Mouse (Mus musculus) megakaryocyte, adult 5-6 weeks (primary cell): ENCODE results near the gene Ubxn11. TPM values are rescaled to one million over a fixed set of nuclear protein-coding genes. Genes with fewer than 3 reads are reported as not detected.

Source experiments
- total RNA-seq, 2 experiments: library from RNA; stranded (forward) in 1 of 2; stranded (reverse) in 1 of 2; fragments of 153-499, 151-499 nt in 1 of 2; fragments of 221-1000, 200-1000 nt in 1 of 2; gene quantifications; 2 replicates each; pipeline versions ENCODE4 v1.2.3 to v1.2.4; 2015 to 2017

Gene Ubxn11
- total RNA-seq, 2 experiments from 2014 or later, result 0.89 to 1.7 TPM

Other genes starting within 250 kb of the Ubxn11 start
- 109 and 112 TPM in 2 replicates for gene Rps6ka1, start 214.8 kb upstream of the Ubxn11 start, total RNA-seq (2015)
- gene Rps6ka1, start 214.8 kb upstream of the Ubxn11 start, total RNA-seq (2017), result 156 and 160 TPM in 2 replicates
- 1,486 and 1,526 TPM in 2 replicates for gene Hmgn2, start 133.9 kb upstream of the Ubxn11 start, total RNA-seq (2015)
- 700 and 725 TPM in 2 replicates for gene Hmgn2, start 133.9 kb upstream of the Ubxn11 start, total RNA-seq (2017)
- 26.6 and 28.9 TPM in 2 replicates for gene Dhdds, start 101.7 kb upstream of the Ubxn11 start, total RNA-seq (2015)
- gene Dhdds, start 101.7 kb upstream of the Ubxn11 start, total RNA-seq (2017), result 17.9 and 24.0 TPM in 2 replicates
- 4.8 TPM in 2 replicates for gene Lin28a, start 83.7 kb upstream of the Ubxn11 start, total RNA-seq (2015)
- gene Lin28a, start 83.7 kb upstream of the Ubxn11 start, total RNA-seq (2017), result 30.8 and 36.5 TPM in 2 replicates
- 0.20 and 0.66 TPM in 2 replicates for gene Zfp683, start 48.7 kb upstream of the Ubxn11 start, total RNA-seq (2015)
- gene Zfp683, start 48.7 kb upstream of the Ubxn11 start, total RNA-seq (2017), result not detected in 2 replicates
- gene Crybg2, start 41.8 kb upstream of the Ubxn11 start, total RNA-seq (2015), result 1.1 and 1.9 TPM in 2 replicates
- gene Crybg2, start 41.8 kb upstream of the Ubxn11 start, total RNA-seq (2017), result 0.04 and 0.15 TPM in 2 replicates
- 2,426 and 2,524 TPM in 2 replicates for gene Cd52, start 7.5 kb upstream of the Ubxn11 start, total RNA-seq (2015)
- 3,236 and 3,524 TPM in 2 replicates for gene Cd52, start 7.5 kb upstream of the Ubxn11 start, total RNA-seq (2017)
- 1,305 and 1,385 TPM in 2 replicates for gene Sh3bgrl3, start 26.2 kb downstream of the Ubxn11 start, total RNA-seq (2015)
- 523 and 622 TPM in 2 replicates for gene Sh3bgrl3, start 26.2 kb downstream of the Ubxn11 start, total RNA-seq (2017)
- 11.4 and 20.6 TPM in 2 replicates for gene Cep85, start 84.5 kb downstream of the Ubxn11 start, total RNA-seq (2015)
- gene Cep85, start 84.5 kb downstream of the Ubxn11 start, total RNA-seq (2017), result 17.7 TPM in 2 replicates
- 0.07 TPM in 1 of 2 replicates, not detected in the other for gene Gm7534, start 100.4 kb downstream of the Ubxn11 start, total RNA-seq (2015)
- not detected in 2 replicates for gene Gm7534, start 100.4 kb downstream of the Ubxn11 start, total RNA-seq (2017)
- gene Catsper4, start 124.8 kb downstream of the Ubxn11 start, total RNA-seq (2015), result not detected in 2 replicates
- not detected in 2 replicates for gene Catsper4, start 124.8 kb downstream of the Ubxn11 start, total RNA-seq (2017)
- gene Cnksr1, start 135.8 kb downstream of the Ubxn11 start, total RNA-seq (2015), result 0.11 TPM in 1 of 2 replicates, not detected in the other
- gene Cnksr1, start 135.8 kb downstream of the Ubxn11 start, total RNA-seq (2017), result not detected in 2 replicates
- gene E130218I03Rik, start 141.1 kb downstream of the Ubxn11 start, total RNA-seq (2015), result not detected in 2 replicates
- not detected in 2 replicates for gene E130218I03Rik, start 141.1 kb downstream of the Ubxn11 start, total RNA-seq (2017)
- gene Zfp593, start 143.0 kb downstream of the Ubxn11 start, total RNA-seq (2015), result 3.5 and 4.6 TPM in 2 replicates
- gene Zfp593, start 143.0 kb downstream of the Ubxn11 start, total RNA-seq (2017), result 3.8 and 5.9 TPM in 2 replicates
- gene Gm30191, start 144.4 kb downstream of the Ubxn11 start, total RNA-seq (2015), result not detected in 2 replicates
- gene Gm30191, start 144.4 kb downstream of the Ubxn11 start, total RNA-seq (2017), result not detected in 2 replicates
- not detected in 2 replicates for gene Grrp1, start 151.5 kb downstream of the Ubxn11 start, total RNA-seq (2015)
- gene Grrp1, start 151.5 kb downstream of the Ubxn11 start, total RNA-seq (2017), result not detected in 2 replicates
- 21.2 and 21.5 TPM in 2 replicates for gene Pdik1l, start 185.3 kb downstream of the Ubxn11 start, total RNA-seq (2015)
- gene Pdik1l, start 185.3 kb downstream of the Ubxn11 start, total RNA-seq (2017), result 39.0 and 40.7 TPM in 2 replicates
- gene Trim63, start 212.6 kb downstream of the Ubxn11 start, total RNA-seq (2015), result not detected in 2 replicates
- not detected in 2 replicates for gene Trim63, start 212.6 kb downstream of the Ubxn11 start, total RNA-seq (2017)
- 0.11 and 0.18 TPM in 2 replicates for gene Slc30a2, start 240.6 kb downstream of the Ubxn11 start, total RNA-seq (2015)
- 0.22 TPM in 1 of 2 replicates, not detected in the other for gene Slc30a2, start 240.6 kb downstream of the Ubxn11 start, total RNA-seq (2017)